Mouse (Mus musculus): ENCODE results near the gene Ftcd.

The Ftcd gene

GRCm38 (mm10) chr10:76575374-76575773 is at the start of gene Ftcd:
TSS of gene Ftcd (plus strand) at chr10:76575648.
- no peak for DNase-seq

GRCm38 (mm10) chr10:76530922-76531321 is 44.5 kb upstream of the Ftcd start:
- no peak for DNase-seq

DNA sequence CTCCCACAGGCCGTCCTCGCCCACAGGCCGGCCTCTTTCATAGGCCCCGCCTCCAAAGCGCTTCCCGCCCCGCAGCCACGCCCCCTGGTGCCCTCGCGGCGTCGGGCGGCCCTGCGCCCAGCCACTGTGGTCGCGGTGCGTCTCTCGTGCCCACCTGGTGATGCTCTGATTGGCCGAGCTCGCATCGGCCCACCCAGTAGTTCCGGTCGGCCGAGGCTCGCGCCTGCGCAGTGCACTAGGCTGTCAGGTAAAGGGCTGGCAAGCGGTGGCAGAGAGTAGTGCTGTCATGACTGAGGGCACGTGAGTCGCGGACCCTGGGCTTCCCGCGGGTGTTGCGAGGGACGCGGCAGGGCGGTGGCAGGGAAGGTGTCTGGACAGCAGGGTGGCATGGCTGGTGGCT is 44.1 kb upstream of the Ftcd start, which contains the start of gene Lss:
Lss (plus strand) TSS at position 214 of the 400 bp plus-strand sequence.
- DNase-seq, result peak; percentile 95

DNA sequence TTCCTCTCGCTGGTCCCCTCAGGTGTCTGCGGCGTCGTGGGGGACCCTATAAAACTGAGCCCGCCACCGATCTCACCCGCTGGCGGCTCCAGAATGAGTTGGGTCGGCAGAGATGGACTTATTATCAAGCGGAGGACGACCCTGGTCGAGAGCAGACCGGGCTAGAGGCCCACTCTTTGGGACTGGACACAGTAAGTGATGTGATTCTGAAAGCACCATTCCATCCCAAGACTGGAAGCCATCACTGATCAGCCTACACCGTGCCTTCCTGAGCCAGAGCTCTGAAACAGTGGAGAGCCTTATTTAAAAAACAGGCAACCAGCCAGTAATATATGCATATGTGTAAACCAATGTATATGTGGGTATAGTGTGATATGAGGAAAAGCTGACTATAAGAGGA is 43.6 kb upstream of the Ftcd start:
- DNase-seq, result no peak

DNA sequence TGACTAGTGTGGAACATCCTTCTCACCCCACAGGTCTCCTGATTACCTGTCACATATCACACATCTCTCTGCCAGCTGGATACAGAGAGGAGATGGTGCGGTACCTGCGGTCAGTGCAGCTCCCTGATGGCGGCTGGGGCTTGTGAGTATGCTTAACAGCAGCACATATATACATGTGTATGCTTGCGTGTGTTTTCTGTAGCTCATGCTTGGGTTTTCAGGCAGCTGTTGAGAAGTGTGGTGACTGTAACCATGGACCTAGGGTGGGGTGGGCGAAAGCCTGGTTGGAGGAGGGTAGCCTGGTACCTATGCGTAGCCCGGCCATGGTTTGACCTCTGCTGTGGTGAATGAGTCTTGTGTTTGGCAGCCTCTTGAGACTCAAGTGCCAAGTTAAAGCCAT is 39.9 kb upstream of the Ftcd start:
- DNase-seq, result no peak

GRCm38 (mm10) chr10:76537619-76538018 is 37.8 kb upstream of the Ftcd start:
- no peak for DNase-seq

DNA sequence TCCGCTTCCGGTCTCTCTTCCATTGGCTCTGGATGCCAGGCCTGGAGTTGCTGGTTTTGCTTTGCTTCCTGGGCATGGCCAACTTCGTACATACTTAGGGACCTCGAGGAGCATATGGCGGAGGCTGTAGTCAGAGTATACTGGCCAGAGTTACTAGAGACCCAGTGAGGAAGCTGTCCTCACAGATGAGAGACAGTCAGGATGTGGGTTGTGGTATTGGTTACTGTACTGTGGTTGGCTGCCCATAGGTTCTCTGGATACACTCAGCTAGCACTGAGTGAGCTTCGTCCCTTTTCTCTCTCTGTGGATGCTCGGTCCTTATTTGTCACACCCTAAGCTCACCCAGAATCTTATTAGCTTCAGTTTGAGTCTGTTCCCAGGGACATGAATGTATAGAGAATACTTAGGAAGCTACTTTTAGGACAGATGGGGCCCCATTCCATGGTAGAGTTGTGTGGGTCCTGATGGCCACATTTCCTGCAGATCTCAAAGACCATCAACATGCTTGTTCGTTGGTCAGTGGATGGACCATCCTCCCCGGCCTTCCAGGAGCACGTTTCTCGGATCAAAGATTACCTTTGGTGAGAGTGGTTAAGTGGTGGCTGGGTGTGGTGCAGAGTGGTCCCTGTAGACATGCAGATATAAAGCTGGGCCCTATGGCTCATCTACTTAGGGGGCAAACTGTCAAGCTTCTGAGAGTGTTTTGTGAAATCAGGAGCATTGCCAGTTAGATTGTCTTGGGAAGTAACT is 33.9 kb upstream of the Ftcd start:
- no peak for DNase-seq

DNA sequence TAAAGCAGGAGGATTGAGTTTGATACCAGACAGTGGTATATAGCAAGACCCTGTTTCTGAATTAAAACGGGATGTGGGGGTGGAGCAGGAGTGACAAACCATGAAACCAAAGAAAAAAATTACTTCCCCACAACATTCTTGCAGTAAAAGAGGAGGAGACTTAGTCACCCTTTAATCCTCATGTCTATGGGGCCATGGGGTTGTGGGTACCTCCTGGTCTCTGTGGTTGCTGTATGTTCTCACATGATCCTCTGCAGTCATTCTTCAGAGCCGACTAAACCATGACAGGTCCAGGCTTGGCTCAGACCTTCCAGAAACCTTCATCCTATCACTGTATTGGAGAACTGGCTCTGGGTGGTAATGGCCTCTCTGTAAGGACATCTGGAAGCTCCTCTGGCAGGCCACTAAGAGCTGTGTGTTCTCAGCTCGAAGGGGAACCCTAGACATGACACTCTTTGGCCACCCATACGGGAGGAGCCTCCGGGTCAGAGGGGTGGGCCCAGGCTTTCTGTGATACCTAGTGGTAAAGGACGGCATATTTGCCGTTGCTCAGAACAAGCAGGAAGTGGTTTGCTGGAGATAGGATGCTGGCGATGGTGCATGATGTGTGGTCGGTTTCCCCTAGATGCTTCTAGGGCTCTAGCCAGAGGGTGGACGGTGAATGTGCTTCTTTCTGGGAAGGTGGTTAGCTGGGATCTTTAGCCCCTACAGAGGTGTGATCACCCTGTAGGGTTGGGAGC is 32.6 kb upstream of the Ftcd start:
- DNase-seq, result no peak

- DNase-seq, result no peak
Observed at GRCm38 (mm10) chr10:76546566-76546965, 28.9 kb upstream of the Ftcd start.

GRCm38 (mm10) chr10:76548218-76548617 is 27.2 kb upstream of the Ftcd start:
- DNase-seq, result no peak

DNA sequence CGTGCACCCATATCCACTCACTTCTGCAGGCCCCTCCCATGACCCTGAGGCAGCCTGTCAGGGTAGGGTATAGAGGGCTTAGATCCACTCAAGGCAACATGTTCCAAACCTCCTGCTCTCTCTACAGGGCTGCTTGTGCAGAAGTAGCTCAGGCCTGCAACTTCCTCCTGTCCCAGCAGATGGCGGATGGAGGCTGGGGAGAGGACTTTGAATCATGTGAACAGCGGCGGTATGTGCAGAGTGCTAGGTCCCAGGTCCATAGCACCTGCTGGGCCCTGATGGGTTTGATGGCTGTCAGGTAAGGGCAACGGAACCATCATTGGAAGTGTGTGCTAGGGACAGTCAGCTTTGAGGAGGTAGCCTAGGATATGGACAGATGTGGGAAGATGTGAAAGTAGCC is 25.0 kb upstream of the Ftcd start:
- peak; percentile 20 for DNase-seq

GRCm38 (mm10) chr10:76551556-76551955 is 23.9 kb upstream of the Ftcd start:
- DNase-seq, result no peak

- no peak for DNase-seq
Observed at GRCm38 (mm10) chr10:76554061-76554460, 21.4 kb upstream of the Ftcd start.

GRCm38 (mm10) chr10:76561972-76562371 is 13.5 kb upstream of the Ftcd start, which contains the start of gene Spatc1l:
TSS of gene Spatc1l (plus strand) at chr10:76562272.
- no peak for DNase-seq

GRCm38 (mm10) chr10:76569996-76570685 is 5.3 kb upstream of the Ftcd start:
- no peak for DNase-seq

DNA sequence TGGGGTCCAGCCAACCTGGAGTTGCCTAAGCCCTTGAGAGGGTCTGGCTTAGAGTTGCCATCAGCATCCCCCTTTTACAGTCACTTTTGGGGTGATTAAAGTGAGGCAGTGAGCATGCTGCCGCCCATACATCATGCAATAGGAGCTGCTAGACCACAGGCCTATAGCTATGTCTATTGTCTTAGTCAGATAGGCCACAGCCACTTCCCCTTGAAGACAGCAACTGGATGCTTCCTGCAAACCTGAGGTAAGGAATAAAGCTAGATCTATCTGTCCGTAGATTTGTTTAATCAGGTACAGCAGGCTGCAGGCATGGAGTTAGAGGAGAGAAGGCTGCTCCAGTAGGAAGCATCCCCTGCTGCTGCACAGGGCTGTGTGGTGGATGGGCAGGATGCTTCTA is 4.4 kb upstream of the Ftcd start:
- DNase-seq, result no peak

- DNase-seq, result no peak
Observed at GRCm38 (mm10) chr10:76572151-76572550, 3.3 kb upstream of the Ftcd start.

GRCm38 (mm10) chr10:76576920-76577319 is 1.5 kb downstream of the Ftcd start:
- DNase-seq, result no peak

GRCm38 (mm10) chr10:76584138-76584537 is 8.7 kb downstream of the Ftcd start:
- no peak for DNase-seq

GRCm38 (mm10) chr10:76586190-76586589 is 10.7 kb downstream of the Ftcd start:
- no peak for DNase-seq

DNA sequence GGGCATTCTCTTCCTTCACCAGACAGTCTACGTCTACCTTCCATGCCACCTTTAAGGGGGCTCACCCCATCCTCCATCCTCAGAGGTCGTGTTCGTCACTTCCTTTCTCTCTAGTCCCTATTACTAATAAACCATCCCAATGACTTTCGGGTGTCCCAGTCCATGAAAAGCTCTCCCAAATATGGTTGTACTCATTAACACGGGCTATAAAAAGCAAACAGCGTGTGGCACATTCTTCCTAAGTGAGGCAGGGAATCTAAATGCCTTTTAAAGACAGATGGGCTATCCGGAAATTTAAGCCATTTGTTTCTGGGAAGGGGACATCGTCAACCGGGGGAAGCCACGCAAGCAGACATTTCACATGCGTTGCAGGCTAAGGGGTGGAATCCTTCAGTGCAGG is 14.7 kb downstream of the Ftcd start:
- no peak for DNase-seq

GRCm38 (mm10) chr10:76596338-76596737 is 20.9 kb downstream of the Ftcd start:
- DNase-seq, result no peak

DNA sequence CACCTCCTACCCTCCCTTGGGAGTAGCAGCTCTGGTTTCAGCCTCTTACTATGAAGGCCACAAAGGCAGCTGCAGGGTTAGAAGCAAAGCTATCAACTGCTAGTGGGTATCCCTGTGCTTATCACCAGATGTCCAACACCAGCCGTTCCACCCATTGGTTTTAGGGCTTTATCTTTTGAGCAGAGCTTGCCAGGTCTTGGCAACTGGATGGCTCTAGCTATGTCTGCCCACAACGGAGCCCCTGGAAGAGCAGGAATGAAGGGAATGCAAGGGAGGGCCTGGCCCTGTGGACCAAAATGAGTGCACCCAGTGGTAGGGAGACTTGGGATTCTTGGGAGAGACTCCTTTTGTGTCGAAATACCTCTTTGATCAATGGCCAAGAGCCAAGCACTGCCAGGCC is 27.2 kb downstream of the Ftcd start:
- DNase-seq, result no peak

DNA sequence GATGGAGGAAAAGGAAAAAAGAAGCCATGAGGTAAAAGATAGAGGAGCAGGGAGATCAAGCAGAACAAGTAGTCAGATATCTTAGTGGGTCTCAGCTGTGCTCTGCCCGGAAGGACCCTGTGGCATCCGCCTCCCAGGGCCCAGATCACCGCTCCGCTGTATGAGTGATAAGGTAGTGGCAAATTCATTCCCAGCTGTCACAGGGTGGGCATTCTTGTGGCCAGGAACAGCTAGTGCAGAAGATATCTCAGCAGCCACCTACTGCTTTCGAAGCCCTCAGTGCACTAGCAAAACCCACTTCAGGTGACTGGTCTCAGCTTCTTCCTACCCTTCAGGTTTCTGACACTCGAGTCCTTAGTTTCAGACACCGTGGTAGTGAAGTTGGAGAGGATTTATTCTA is 37.0 kb downstream of the Ftcd start:
- no peak for DNase-seq
